Mouse (Mus musculus) stomach, postnatal 0 days (tissue): ENCODE results near the gene Mpz.

ENCODE experiments used
- CTCF ChIP-seq: IDR thresholded peaks from 2 replicates; pipeline ENCODE4 v1.5.1; 2016; ENCODE audit warnings: antibody characterized with exemption, low read depth, mild to moderate bottlenecking, moderate library complexity
- EP300 ChIP-seq: optimal IDR thresholded peaks from 2 replicates; pipeline ENCODE3; 2016; ENCODE audit warnings: antibody characterized with exemption

DNA sequence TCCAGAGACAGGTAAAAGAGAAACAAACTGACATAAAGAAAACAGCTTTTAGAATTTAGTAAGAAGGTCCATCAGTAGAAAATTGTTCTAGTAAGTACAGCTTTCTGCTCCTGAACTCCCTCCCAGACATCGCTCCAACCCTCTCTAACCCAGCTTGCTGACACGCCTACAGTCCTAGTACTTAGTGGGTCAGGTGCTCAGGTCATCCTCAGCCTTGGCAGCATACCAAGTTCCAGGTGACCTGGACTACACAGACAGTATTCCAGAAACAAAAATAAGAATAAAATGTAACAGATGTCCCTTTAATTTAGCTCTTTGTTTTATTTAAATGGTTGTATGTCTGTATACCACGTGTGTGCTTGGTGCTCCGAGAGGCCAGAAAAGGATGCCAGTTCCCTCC is 1.5 kb downstream of the Mpz start:
- TF ChIP-seq CTCF (no peak), EP300 (no peak)
